Comparison of ENCODE assay signal across 16 mouse cellular contexts in genomic region chr11:96441546-96442185, GRCm38 (mm10). TPM values are rescaled to one million over a fixed set of nuclear protein-coding genes. Genes with fewer than 3 reads are reported as not detected.
DNase-seq lines count a peak whose midpoint lies in the region; ATAC-seq and TF ChIP-seq lines count a peak whose summit lies in the region.
"Had no signal": no experiment of that assay in that cellular context is flagged by ENCODE, and none has a peak within 500 bp of the region (broad histone marks: within the 10 kb centered on the region; RNA-seq: fewer than 3 reads in every experiment).

No protein-coding gene starts in this region.

- no peak overlapping the region for H3K9ac ChIP-seq in hindbrain, embryonic 12.5 days
- no peak overlapping the region for H3K9ac ChIP-seq in stomach, postnatal 0 days (ENCODE audit: low read length)
- H3K9ac ChIP-seq: embryonic facial prominence, embryonic 13.5 days; forebrain, embryonic 12.5 days had no signal

- TF ChIP-seq POLR2A in spleen, adult 2 months (IDR thresholded peaks at IDR 0.05; ENCODE audit: low read depth, low read length): no peak

- TF ChIP-seq CTCF in spleen, adult 2 months (IDR thresholded peaks at IDR 0.05; ENCODE audit: extremely low read depth, insufficient read depth, insufficient read length, insufficient replicate concordance): no peak
- TF ChIP-seq CTCF in stomach, postnatal 0 days (IDR thresholded peaks at IDR 0.05; ENCODE audit: low read depth): no peak

- no peak overlapping the region; the same call in 1 of the 2 replicates for H3K4me3 ChIP-seq in spleen, adult 2 months (ENCODE audit: extremely low read depth, insufficient read depth, insufficient read length)
- H3K4me3 ChIP-seq in hindbrain, embryonic 12.5 days: no peak overlapping the region
- H3K4me3 ChIP-seq in stomach, postnatal 0 days (ENCODE audit: low read depth, low read length): no peak overlapping the region
- H3K4me3 ChIP-seq: embryonic facial prominence, embryonic 13.5 days; forebrain, embryonic 12.5 days; heart, embryonic 10.5 days; limb, embryonic 10.5 days; megakaryocyte, embryonic 14.5 days had no signal

- peak; percentile 83 for DNase-seq in 416B (ENCODE audit: low read depth)
- peak; percentile 39 to 54 for DNase-seq in B cell, adult 2 months
- peak; percentile 93 for DNase-seq in induced T-regulatory cell, adult 2 months (ENCODE audit: low read depth)
- DNase-seq in spleen, adult 2 months (ENCODE audit: low read depth in 1 of 2, low spot score in 2 of 2): peak; percentile 62 to 73
- DNase-seq in yolk sac, embryonic 10.5 days (ENCODE audit: low spot score): no peak
- no peak for DNase-seq in stomach, postnatal 0 days (ENCODE audit: low spot score)
- no peak for DNase-seq in retina, embryonic 14.5 days (ENCODE audit: low spot score)
- DNase-seq: cerebellum, postnatal 10 days; heart, postnatal 36 days had no signal

- H3K4me1 ChIP-seq in spleen, adult 2 months (ENCODE audit: control insufficient read depth, insufficient read depth, insufficient read length): peaks cover 10% of the 10 kb centered on the region; the same call in 1 of the 2 replicates
- peaks cover 10% of the 10 kb centered on the region for H3K4me1 ChIP-seq in hindbrain, embryonic 12.5 days
- H3K4me1 ChIP-seq in stomach, postnatal 0 days (replicated peaks; ENCODE audit: control insufficient read depth, insufficient read depth): no peaks in the 10 kb centered on the region
- H3K4me1 ChIP-seq: heart, embryonic 10.5 days had no signal

- no peaks in the 10 kb centered on the region for H3K27me3 ChIP-seq in spleen, adult 2 months (ENCODE audit: control insufficient read depth, insufficient read depth, low read length)
- 0 out of 2 replicates have a peak, but pooled peaks cover 4% of the 10 kb centered on the region for H3K27me3 ChIP-seq in hindbrain, embryonic 12.5 days
- H3K27me3 ChIP-seq in stomach, postnatal 0 days (ENCODE audit: control insufficient read depth, insufficient read depth, low read length): no peaks in the 10 kb centered on the region

- peak overlapping the region; percentile 57 for H3K27ac ChIP-seq in spleen, adult 2 months (ENCODE audit: insufficient read depth, low read length)
- H3K27ac ChIP-seq in hindbrain, embryonic 12.5 days: no peak overlapping the region
- H3K27ac ChIP-seq in stomach, postnatal 0 days (replicated peaks): no peak overlapping the region
- H3K27ac ChIP-seq: embryonic facial prominence, embryonic 13.5 days; forebrain, embryonic 12.5 days; heart, embryonic 10.5 days; limb, embryonic 10.5 days had no signal

- no peaks in the 10 kb centered on the region for H3K9me3 ChIP-seq in hindbrain, embryonic 12.5 days (replicated peaks)
- H3K9me3 ChIP-seq in stomach, postnatal 0 days (ENCODE audit: control insufficient read depth, low read length): no peaks in the 10 kb centered on the region
- H3K9me3 ChIP-seq: embryonic facial prominence, embryonic 13.5 days; forebrain, embryonic 12.5 days; heart, embryonic 10.5 days; limb, embryonic 10.5 days had no signal

- no peak overlapping the region for H3K4me2 ChIP-seq in hindbrain, embryonic 12.5 days (replicated peaks)
- no peak overlapping the region for H3K4me2 ChIP-seq in stomach, postnatal 0 days (replicated peaks; ENCODE audit: low read depth)
- H3K4me2 ChIP-seq: embryonic facial prominence, embryonic 13.5 days; forebrain, embryonic 12.5 days had no signal

- TF ChIP-seq EP300 in stomach, postnatal 0 days (optimal IDR thresholded peaks at IDR 0.05): no peak

- WGBS in spleen, adult 2 months: 15% methylated on average over 12 of the region's 12 CpGs
- 74% methylated on average over 12 of the region's 12 CpGs for WGBS in hindbrain, embryonic 12.5 days
- 60% methylated on average over 12 of the region's 12 CpGs for WGBS in stomach, postnatal 0 days

- no peaks in the 10 kb centered on the region for H3K36me3 ChIP-seq in spleen, adult 2 months (ENCODE audit: control insufficient read depth, insufficient read depth, low read length)
- H3K36me3 ChIP-seq in hindbrain, embryonic 12.5 days: no peaks in the 10 kb centered on the region
- no peaks in the 10 kb centered on the region for H3K36me3 ChIP-seq in stomach, postnatal 0 days (ENCODE audit: control insufficient read depth, insufficient read depth, low read length)
- H3K36me3 ChIP-seq: embryonic facial prominence, embryonic 13.5 days; forebrain, embryonic 12.5 days; heart, embryonic 10.5 days; limb, embryonic 10.5 days had no signal

- no peak for ATAC-seq in hindbrain, embryonic 12.5 days (ENCODE audit: low FRiP score)
- ATAC-seq in stomach, postnatal 0 days (ENCODE audit: low FRiP score, low TSS enrichment): no peak
- ATAC-seq: intestine, postnatal 0 days had no signal

RNA-seq across cellular contexts. Expression of gene Skap1, which starts 22.7 kb away (rescaled TPM):
- 20.1 and 22.3 TPM in 2 replicates for polyA plus RNA-seq in spleen, adult 2 months (2012; rRNA removed)
- 1.4 and 2.4 TPM in 2 replicates for polyA plus RNA-seq in hindbrain, embryonic 12.5 days (2016; fragmentation: Nextera tagmentation; extraction: Ambion mirVana)
- 0.45 and 0.56 TPM in 2 replicates for polyA plus RNA-seq in stomach, postnatal 0 days (2015; fragmentation: Nextera tagmentation; extraction: Ambion mirVana)

Comparison
In these comparisons a context has a peak if more than half of its experiments do, and no peak if none do; other contexts are left out.
1. DNase-seq: peak in 416B (single experiment), B cell, adult 2 months (2 of 2), induced T-regulatory cell, adult 2 months (single experiment) and spleen, adult 2 months (2 of 2); none in yolk sac, embryonic 10.5 days (single experiment), stomach, postnatal 0 days (single experiment) and retina, embryonic 14.5 days (single experiment).